Mouse (Mus musculus): Measurements from ENCODE around the gene Bzw1. TPM values are rescaled to one million over a fixed set of nuclear protein-coding genes. Genes with fewer than 3 reads are reported as not detected.

The Bzw1 gene
- polyA plus RNA-seq (2012; rRNA removed), result 137 and 151 TPM in 2 replicates

DNA sequence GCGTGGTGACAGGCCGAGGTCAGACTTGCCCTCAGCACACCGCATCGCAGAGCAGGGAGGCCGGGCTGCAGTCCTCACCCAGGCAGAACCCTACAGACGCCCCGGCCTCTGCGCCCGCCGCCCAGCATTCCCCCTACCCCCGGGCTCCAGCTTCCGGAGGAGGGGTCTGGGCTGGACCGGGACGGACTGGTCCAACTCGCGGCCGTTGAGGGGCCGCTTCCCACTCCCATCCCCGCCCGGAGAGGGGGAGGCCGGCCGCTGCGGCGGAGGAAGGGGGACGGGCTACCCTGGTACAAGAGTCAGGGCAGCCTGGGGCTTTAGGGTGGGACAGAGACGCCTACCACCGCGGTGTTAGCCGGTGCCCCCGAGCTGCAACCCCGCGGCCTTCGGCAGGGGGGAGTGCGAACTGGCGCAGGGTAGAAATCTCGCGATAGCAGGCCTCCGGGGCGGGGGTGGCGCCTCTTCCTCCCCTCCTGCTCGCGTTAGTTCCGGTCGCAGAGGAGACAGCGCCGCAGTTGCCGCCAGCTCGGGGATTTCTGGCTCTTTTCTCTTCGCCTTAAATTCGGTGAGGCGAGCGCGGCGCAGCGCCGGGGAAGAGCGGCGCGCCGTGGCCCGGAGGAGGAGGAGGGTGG is at the start of gene Bzw1:
Gene Bzw1, plus strand, starts transcription at position 247 of the 632 bp plus-strand sequence.
- peak; percentile 98 for DNase-seq (ENCODE audit: low read depth)
- peak; percentile 87; the same call in 1 of the 2 replicates for TF ChIP-seq POLR2A (IDR thresholded peaks at IDR 0.05; ENCODE audit: borderline replicate concordance, extremely low read depth, insufficient read depth, insufficient read length, poor library complexity, severe bottlenecking)
- no peak for TF ChIP-seq CTCF (IDR thresholded peaks at IDR 0.05; ENCODE audit: borderline replicate concordance, extremely low read depth, insufficient read depth, insufficient read length)

DNA sequence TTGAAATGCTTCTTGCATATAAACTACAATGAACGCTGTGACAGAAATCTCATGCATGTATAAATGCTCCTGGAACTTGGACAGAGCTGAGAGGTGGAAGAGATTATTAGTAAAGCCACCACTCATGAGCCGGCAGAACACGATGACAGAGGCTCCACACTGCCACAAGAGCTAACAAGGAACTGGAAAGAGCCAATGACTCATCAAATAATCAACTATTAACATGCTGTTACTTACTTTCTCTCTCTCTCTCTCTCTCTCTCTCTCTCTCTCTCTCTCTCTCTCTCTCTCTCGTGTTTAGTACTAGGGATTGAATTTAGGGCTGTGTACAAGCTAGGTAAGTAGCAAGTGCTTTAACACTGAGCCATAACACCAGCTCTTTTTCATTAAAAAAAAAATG is 48.8 kb upstream of the Bzw1 start:
- no peak for DNase-seq (ENCODE audit: low read depth)
- TF ChIP-seq CTCF (IDR thresholded peaks at IDR 0.05; ENCODE audit: borderline replicate concordance, extremely low read depth, insufficient read depth, insufficient read length) (no peak), POLR2A (IDR thresholded peaks at IDR 0.05; ENCODE audit: borderline replicate concordance, extremely low read depth, insufficient read depth, insufficient read length, poor library complexity, severe bottlenecking) (no peak)

DNA sequence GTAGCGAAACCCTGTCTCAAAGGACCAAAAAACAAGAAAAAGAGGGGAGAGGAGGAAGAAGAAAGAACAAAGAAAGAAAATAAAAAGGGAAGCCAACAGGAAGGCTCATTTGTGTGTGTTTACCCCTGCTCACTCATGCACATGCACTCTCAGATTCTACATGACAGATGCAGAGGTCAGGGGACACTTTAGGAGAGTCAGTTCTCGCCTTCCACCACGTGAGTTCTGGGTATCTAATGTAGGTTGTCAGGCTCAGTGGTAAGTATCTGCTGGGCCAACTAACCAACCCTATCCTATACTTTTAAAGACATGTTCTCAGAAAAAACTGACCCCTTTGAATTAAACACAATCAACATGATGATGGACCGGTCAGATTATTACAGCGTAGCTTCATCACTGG is 48.1 kb upstream of the Bzw1 start:
- TF ChIP-seq CTCF (IDR thresholded peaks at IDR 0.05; ENCODE audit: borderline replicate concordance, extremely low read depth, insufficient read depth, insufficient read length) (no peak), POLR2A (IDR thresholded peaks at IDR 0.05; ENCODE audit: borderline replicate concordance, extremely low read depth, insufficient read depth, insufficient read length, poor library complexity, severe bottlenecking) (no peak)
- no peak for DNase-seq (ENCODE audit: low read depth)

DNA sequence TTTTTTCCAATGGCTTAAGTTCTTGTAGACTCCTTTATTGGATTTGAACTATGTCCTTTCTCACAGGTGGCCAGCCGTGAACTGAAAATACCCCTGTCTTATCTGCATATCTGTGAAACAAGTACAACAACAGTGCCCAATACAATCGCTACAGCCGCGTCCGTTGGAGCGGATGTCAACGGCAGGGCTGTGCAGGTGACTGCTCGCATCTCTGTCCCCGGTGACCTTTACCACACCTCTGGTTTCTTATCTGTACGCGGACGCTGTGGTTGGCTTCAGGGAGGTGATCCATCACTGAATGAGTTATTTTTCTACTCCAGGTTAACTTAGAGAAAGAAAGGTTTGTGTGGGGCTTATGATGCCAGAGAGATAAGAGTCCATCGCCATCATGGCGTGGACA is 46.5 kb upstream of the Bzw1 start:
- DNase-seq (ENCODE audit: low read depth), result no peak
- TF ChIP-seq CTCF (IDR thresholded peaks at IDR 0.05; ENCODE audit: borderline replicate concordance, extremely low read depth, insufficient read depth, insufficient read length) (no peak), POLR2A (IDR thresholded peaks at IDR 0.05; ENCODE audit: borderline replicate concordance, extremely low read depth, insufficient read depth, insufficient read length, poor library complexity, severe bottlenecking) (no peak)

DNA sequence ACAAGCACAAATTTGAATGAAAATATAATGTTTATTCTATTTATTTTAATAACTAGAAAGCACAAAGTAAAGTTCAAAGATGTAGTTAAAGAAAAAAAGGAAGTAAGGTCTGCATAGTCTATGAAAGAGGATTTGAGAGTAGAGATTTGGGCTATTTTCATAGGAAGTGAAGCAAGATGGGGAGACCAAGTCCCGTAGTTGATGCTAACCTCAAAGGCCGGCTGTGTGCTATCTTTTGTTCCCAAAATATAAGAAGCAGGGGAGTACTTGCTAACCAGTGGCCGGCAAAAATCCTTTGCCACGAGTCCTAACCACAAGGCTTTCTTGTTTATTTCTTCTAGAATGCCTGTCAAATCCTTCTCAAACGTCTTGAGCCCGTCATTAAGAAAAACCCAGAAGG is 44.0 kb upstream of the Bzw1 start:
- TF ChIP-seq POLR2A (IDR thresholded peaks at IDR 0.05; ENCODE audit: borderline replicate concordance, extremely low read depth, insufficient read depth, insufficient read length, poor library complexity, severe bottlenecking) (no peak), CTCF (IDR thresholded peaks at IDR 0.05; ENCODE audit: borderline replicate concordance, extremely low read depth, insufficient read depth, insufficient read length) (no peak)
- DNase-seq (ENCODE audit: low read depth), result no peak

DNA sequence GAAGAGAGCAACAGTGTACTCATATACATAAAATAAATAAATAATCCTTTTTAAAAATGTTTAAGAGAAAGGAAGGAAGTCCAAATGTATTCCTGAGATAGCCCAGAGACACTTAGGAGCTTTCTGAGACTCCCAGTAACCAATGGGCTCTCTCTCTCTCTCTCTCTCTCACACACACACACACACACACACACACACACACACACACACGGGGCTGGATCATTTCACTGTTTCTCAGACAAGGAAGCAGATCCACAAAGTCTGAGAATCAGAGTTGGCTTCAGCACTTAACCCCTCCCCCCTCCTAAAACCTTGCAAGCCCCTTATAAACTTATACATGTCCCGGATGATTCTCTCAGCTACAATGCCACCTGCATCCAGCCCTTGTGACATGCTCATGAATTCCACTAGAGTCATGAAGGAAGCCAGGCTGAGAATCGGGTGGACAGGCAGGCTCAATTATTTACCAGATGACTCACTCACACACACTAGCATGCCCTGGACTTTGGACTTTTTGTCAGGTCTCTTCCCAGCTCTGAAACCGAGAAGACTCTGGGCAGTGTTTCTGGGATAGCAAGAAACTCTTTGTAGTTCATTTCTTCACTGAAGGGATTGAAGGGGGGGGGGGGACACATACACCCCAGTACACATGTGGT is 39.3 kb upstream of the Bzw1 start:
- DNase-seq (ENCODE audit: low read depth), result no peak
- TF ChIP-seq POLR2A (IDR thresholded peaks at IDR 0.05; ENCODE audit: borderline replicate concordance, extremely low read depth, insufficient read depth, insufficient read length, poor library complexity, severe bottlenecking), result no peak
- no peak for TF ChIP-seq CTCF (IDR thresholded peaks at IDR 0.05; ENCODE audit: borderline replicate concordance, extremely low read depth, insufficient read depth, insufficient read length)

DNA sequence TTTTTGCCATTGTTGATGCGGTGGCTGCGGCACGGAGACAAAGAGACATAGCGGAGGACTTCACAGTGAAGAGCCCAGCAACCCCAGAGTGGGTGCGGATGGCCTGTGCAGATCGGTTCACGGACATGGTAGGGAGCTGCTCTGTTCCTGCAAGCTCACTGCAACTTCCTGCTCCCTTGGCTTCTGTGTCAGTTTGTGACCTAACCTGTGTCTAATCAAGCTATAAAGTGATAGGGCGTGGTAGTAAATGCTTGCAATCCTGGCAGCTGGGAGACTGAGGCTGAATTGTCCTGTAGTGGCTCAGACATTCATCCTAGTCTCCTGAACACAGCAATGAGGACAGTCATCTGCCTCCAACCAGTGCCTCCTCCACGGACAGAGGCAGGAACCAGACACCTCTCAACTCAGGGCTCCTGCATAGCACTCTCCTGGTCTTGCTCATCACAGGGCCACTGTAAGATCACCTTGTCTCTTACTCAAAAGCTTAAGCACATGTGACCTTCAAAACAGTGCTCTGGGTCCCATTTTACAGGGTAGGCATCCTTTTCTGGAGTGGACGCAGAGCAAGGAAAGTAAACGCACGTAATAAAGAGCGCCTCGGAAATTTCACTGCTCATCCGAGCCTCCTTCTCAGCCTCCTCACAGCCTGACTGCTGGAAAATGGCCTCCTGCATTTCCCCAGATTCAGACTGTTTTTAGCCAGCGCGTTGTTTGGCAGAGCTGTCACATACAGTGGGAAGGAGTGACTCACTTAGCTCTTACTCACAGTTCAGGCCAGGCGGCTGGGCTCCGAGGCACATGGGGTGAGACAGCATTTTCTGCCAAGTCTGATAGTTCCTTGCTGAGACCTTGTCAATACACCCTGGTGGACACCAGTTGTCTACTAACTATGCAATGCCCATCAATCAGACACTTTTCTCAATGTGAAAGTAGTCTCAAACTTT is 33.5 kb upstream of the Bzw1 start:
- DNase-seq (ENCODE audit: low read depth), result no peak
- no peak for TF ChIP-seq CTCF (IDR thresholded peaks at IDR 0.05; ENCODE audit: borderline replicate concordance, extremely low read depth, insufficient read depth, insufficient read length)
- TF ChIP-seq POLR2A (IDR thresholded peaks at IDR 0.05; ENCODE audit: borderline replicate concordance, extremely low read depth, insufficient read depth, insufficient read length, poor library complexity, severe bottlenecking), result no peak

DNA sequence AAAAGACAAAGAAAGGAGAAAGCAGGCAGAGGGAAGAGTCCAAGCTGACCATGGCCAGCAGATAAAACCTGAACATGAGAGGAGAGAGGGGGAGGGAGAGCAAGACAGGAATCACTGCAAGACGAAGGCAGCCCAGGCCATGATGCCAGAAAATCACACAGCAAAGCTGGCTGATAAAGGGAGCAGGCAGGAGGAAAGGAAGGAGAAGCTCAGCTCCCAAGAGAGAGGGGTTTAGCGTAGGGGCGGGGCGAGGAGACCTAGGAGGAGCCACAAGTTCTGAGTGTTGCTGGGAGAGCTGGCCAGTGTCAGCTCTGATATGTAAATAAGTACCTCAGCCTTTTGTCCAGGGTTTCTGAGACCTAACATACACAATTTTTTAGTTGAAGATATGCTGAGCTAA is 30.4 kb upstream of the Bzw1 start:
- TF ChIP-seq POLR2A (IDR thresholded peaks at IDR 0.05; ENCODE audit: borderline replicate concordance, extremely low read depth, insufficient read depth, insufficient read length, poor library complexity, severe bottlenecking) (no peak), CTCF (IDR thresholded peaks at IDR 0.05; ENCODE audit: borderline replicate concordance, extremely low read depth, insufficient read depth, insufficient read length) (no peak)
- no peak for DNase-seq (ENCODE audit: low read depth)

DNA sequence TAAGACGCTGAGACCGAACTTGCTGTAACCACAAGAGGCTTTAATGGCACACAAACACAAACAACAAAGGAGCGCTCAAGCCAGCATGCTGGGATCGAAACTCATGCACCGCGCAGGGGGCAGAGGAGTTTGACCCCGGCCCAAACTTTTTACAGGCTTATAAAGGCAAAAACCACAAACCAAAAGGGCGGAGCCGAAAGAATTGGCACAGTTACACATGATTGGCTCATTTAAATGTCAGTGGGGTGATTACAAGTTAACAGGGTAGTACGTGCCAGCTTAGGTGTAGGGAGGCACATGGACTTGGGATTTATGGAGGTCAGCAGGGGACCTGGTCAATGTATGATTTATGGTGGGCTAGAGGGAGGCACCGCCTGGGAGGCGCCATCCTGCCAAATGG is 28.1 kb upstream of the Bzw1 start:
- no peak for TF ChIP-seq CTCF (IDR thresholded peaks at IDR 0.05; ENCODE audit: borderline replicate concordance, extremely low read depth, insufficient read depth, insufficient read length)
- TF ChIP-seq POLR2A (IDR thresholded peaks at IDR 0.05; ENCODE audit: borderline replicate concordance, extremely low read depth, insufficient read depth, insufficient read length, poor library complexity, severe bottlenecking), result no peak

DNA sequence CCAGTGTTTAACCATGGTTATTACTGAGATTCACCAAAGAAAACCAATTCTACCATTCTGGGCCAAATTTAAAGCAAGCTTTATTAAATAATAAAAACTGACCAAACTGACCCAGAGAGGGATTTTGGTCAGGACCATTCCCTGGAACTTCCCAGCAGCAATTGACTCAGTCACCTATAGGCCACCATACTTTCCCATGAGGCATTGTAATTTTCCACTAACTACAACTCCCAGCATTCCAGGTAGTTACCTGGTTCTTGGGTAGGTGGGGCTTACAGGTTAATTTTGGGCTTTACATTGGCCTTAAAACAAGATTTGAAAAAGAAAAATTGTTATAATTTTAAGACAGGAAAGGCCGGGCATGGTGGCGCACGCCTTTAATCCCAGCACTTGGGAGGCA is 26.9 kb upstream of the Bzw1 start:
- DNase-seq (ENCODE audit: low read depth), result no peak
- no peak for TF ChIP-seq CTCF (IDR thresholded peaks at IDR 0.05; ENCODE audit: borderline replicate concordance, extremely low read depth, insufficient read depth, insufficient read length)
- TF ChIP-seq POLR2A (IDR thresholded peaks at IDR 0.05; ENCODE audit: borderline replicate concordance, extremely low read depth, insufficient read depth, insufficient read length, poor library complexity, severe bottlenecking), result no peak

More for the DNA sequence above, 28.1 kb upstream of the Bzw1 start:
- DNase-seq (ENCODE audit: low read depth), result no peak
